Mouse (Mus musculus) CD4-positive, CD25-positive, alpha-beta regulatory T cell, adult 4 months (primary cell): ENCODE measurements around the gene Acrbp. TPM values are rescaled to one million over a fixed set of nuclear protein-coding genes. Genes with fewer than 3 reads are reported as not detected.

Source experiments
- ATAC-seq: one replicate; pipeline ENCODE4 v1.8.0; 2017
- polyA plus RNA-seq, 2 experiments: library from polyadenylated mRNA; unstranded; fragments of 100-300 nt; shearing (Covaris generic); gene quantifications; one replicate each; pipeline ENCODE4 v1.2.1; 2017

Gene Acrbp
- polyA plus RNA-seq, 2 experiments from 2014 or later: 24.6 to 25.9 TPM

- no peak for ATAC-seq
Measured at GRCm38 (mm10) chr6:125071896-125072279, 22.4 kb downstream of the Acrbp start.

GRCm38 (mm10) chr6:125073825-125074224 is 24.3 kb downstream of the Acrbp start:
- ATAC-seq: peak; percentile 27

GRCm38 (mm10) chr6:125081394-125081793 is 31.9 kb downstream of the Acrbp start:
- no peak for ATAC-seq

GRCm38 (mm10) chr6:125081797-125082560 is 32.5 kb downstream of the Acrbp start:
- ATAC-seq: no peak

GRCm38 (mm10) chr6:125082801-125083386 is 33.4 kb downstream of the Acrbp start:
- ATAC-seq: no peak

- ATAC-seq: peak; percentile 91
Measured at GRCm38 (mm10) chr6:125084424-125084823, 34.9 kb downstream of the Acrbp start.

- no peak for ATAC-seq
Measured at GRCm38 (mm10) chr6:125087937-125088336, 38.4 kb downstream of the Acrbp start.

- no peak for ATAC-seq
Measured at GRCm38 (mm10) chr6:125088561-125089321, 39.3 kb downstream of the Acrbp start.

- peak; percentile 31 for ATAC-seq
Measured at GRCm38 (mm10) chr6:125089521-125090321, 40.2 kb downstream of the Acrbp start.

GRCm38 (mm10) chr6:125090341-125091085 is 41.0 kb downstream of the Acrbp start:
- no peak for ATAC-seq

GRCm38 (mm10) chr6:125092372-125092771 is 42.9 kb downstream of the Acrbp start:
- no peak for ATAC-seq

GRCm38 (mm10) chr6:125094843-125095242 is 45.4 kb downstream of the Acrbp start:
- no peak for ATAC-seq

- peak; percentile 63 for ATAC-seq
Measured at GRCm38 (mm10) chr6:125095391-125096278, 46.1 kb downstream of the Acrbp start, which contains the start of gene Chd4. Gene Chd4 (plus strand): TSS chr6:125095981.

- no peak for ATAC-seq
Measured at GRCm38 (mm10) chr6:125096279-125096596, 46.7 kb downstream of the Acrbp start.

GRCm38 (mm10) chr6:125096597-125097345 is 47.3 kb downstream of the Acrbp start:
- peak; percentile 9 for ATAC-seq

GRCm38 (mm10) chr6:125097346-125097689 is 47.8 kb downstream of the Acrbp start:
- ATAC-seq: no peak

GRCm38 (mm10) chr6:125097951-125098350 is 48.5 kb downstream of the Acrbp start:
- ATAC-seq: no peak

- no peak for ATAC-seq
Measured at GRCm38 (mm10) chr6:125098513-125098912, 49.0 kb downstream of the Acrbp start.

GRCm38 (mm10) chr6:125099421-125099971 is 50.0 kb downstream of the Acrbp start:
- ATAC-seq: peak; percentile 60

- ATAC-seq: no peak
Measured at GRCm38 (mm10) chr6:125101444-125101843, 52.0 kb downstream of the Acrbp start.
